In genomic region chr7:90476313-90477245, GRCm38 (mm10) we compare ENCODE assay signal across 7 mouse cellular contexts. TPM values are rescaled to one million over a fixed set of nuclear protein-coding genes. Genes with fewer than 3 reads are reported as not detected.
DNase-seq lines count a peak whose midpoint lies in the region; ATAC-seq and TF ChIP-seq lines count a peak whose summit lies in the region.

TSS of gene Dlg2 (plus strand) at chr7:90476672.

- peak within 1 kb of the TSS; percentile 56 for H3K4me3 ChIP-seq in left cerebral cortex, adult 2 months

- no peak for TF ChIP-seq CTCF in left cerebral cortex, adult 2 months (IDR thresholded peaks at IDR 0.05)

- peak within 1 kb of the TSS; percentile 99 for H3K27ac ChIP-seq in left cerebral cortex, adult 2 months

- peak; percentile 3; the same call in 1 of the 2 replicates for ATAC-seq in megakaryocyte-erythroid progenitor cell, adult 5-6 weeks (replicated peaks; ENCODE audit: low FRiP score, low TSS enrichment, poor library complexity, severe bottlenecking)

- DNase-seq in right cerebral cortex, adult 2 months (ENCODE audit: low spot score in 2 of 2) = peak; percentile 50 to 67
- no peak for DNase-seq in right cerebral cortex, postnatal 4 days
- peak; percentile 77 for DNase-seq in brain, adult 2 months (ENCODE audit: low read depth, low spot score)
- peak; percentile 31 to 42 for DNase-seq in frontal cortex, postnatal 25 days (ENCODE audit: low spot score in 2 of 2)
- DNase-seq in left cerebral cortex, adult 2 months (ENCODE audit: extremely low spot score in 1 of 2, low spot score in 2 of 2) = peak in 1 of 2 experiments; percentile 41
- no peak for DNase-seq in T-cell, adult 2 months (ENCODE audit: low spot score)

- intact Hi-C loops in left cerebral cortex, adult 2 months (cut with DNase I) = loop anchor here (1.0 kb wide), 1 partner anchor 32 kb away; no protein-coding TSS in a partner anchor

RNA-seq across cellular contexts. Expression of gene Dlg2, which starts in this region (rescaled TPM):
- 100 to 1,000 TPM; 295 to 301 TPM for total RNA-seq in left cerebral cortex, adult 2 months (2021)
- total RNA-seq in megakaryocyte-erythroid progenitor cell, adult 5-6 weeks (2014; fragmentation: Nextera tagmentation) = 0.10 and 2.1 TPM in 2 replicates
- 0.33 and 2.3 TPM in 2 replicates for total RNA-seq in megakaryocyte-erythroid progenitor cell, adult 5-6 weeks (2017)

Comparison
In these comparisons a context has a peak if more than half of its experiments do, and no peak if none do; other contexts are left out.
1. RNA of gene Dlg2 (total RNA-seq): 295 to 301 TPM in left cerebral cortex, adult 2 months; 0.10 to 2.3 TPM in megakaryocyte-erythroid progenitor cell, adult 5-6 weeks; every median in the first group is over 10 times any median in the second.
2. DNase-seq: peak in right cerebral cortex, adult 2 months (2 of 2), brain, adult 2 months (single experiment) and frontal cortex, postnatal 25 days (2 of 2); none in right cerebral cortex, postnatal 4 days (single experiment) and T-cell, adult 2 months (single experiment).